Mouse (Mus musculus) layer of hippocampus, adult 18-20 months (tissue): ENCODE data around the gene Lrrc52. TPM values are rescaled to one million over a fixed set of nuclear protein-coding genes. Genes with fewer than 3 reads are reported as not detected.
A peak's percentile ranks its signal among the peaks of the same experiment; 100 is the strongest.

Experiments
- DNase-seq, 2 experiments: peaks; one replicate each; pipeline ENCODE4 v3.0.0; 2022; ENCODE audit warnings: low spot score in 2 of 2
- long read RNA-seq: library from polyadenylated mRNA; stranded (forward); transcript quantifications from one replicate; pipeline ENCODE4 v2.0.0, GENCODE M21; 2021
- total RNA-seq, 2 experiments: library from RNA; stranded (reverse); gene quantifications; 2 replicates each; pipeline ENCODE4 v1.2.3; 2021

The Lrrc52 gene
- not detected for total RNA-seq
- long read RNA-seq: 0 reads

DNA sequence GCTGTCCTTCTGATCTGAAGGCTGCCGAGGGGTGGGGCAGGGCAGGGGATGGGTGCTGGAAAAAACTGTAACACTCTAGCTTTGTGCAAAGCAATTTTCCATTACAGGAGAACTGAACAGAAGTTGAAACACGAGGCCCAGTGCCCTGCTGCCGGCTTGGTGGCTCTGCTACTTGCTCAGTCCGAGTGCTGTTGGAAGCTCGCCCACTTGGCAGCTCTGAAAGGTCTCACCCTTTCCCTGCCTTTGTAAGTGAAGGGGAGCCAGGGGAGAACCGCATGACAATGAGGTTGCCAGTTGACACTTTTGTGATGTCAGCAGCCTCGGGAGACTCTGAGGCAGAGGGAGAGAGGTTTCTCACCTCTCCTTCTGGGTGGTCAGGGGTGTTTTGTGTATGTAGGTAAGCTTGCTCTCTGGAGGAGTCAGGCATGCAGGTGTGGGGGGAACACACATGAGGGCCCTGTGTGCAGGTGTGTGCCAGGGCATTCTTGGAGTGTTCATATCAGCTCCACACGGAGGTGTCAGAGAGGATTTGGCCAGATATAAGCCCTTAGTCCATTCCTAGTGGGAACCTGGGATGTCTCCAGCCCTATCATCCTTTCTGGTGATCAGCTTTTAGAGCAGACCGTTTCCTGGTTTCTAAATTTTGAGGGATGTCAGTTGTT is at the start of gene Lrrc52:
Gene Lrrc52 (minus strand): TSS at position 16 of the 662 bp plus-strand sequence.
- peak in 1 of 2 experiments; percentile 36 for DNase-seq

DNA sequence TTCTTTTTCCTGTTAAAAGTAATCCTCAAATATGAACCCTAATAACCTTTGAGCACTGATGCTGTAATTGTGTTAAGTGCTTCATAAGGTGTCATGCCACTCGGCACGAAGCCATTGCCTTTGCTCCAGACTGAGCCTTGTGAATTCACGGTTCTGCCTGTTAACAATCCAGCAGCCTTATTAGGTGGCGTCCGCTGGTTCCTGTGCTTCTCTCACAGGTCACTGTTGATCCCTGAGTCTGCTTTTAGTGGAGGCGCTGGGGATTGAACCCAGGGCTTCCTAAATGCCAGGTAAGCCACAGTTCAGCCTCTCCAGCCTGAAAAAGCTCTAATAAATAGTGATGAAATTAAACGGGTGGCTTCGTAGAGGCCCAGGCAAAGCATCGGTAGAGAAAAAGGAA is 45.0 kb upstream of the Lrrc52 start:
- no peak for DNase-seq

DNA sequence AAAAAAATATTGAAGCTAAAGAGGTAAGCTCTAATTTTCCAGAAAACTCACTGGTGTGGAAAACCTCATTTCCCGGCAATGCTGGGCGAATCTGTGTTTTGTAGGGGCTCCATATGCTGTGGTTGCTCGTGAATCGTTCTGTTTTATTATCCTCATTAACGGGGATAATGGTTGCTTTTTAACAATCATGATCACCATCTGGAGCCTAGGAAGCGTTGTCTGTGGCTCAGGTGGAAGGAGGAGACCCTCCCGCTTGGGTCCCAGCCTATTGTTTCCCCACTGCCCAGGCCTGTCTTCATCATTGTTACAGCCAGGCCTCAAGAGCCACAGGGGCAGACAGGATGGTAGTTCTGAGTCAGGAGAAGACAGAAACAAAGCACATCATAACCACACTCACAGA is 39.5 kb upstream of the Lrrc52 start:
- peak in 1 of 2 experiments; percentile 15 for DNase-seq

DNA sequence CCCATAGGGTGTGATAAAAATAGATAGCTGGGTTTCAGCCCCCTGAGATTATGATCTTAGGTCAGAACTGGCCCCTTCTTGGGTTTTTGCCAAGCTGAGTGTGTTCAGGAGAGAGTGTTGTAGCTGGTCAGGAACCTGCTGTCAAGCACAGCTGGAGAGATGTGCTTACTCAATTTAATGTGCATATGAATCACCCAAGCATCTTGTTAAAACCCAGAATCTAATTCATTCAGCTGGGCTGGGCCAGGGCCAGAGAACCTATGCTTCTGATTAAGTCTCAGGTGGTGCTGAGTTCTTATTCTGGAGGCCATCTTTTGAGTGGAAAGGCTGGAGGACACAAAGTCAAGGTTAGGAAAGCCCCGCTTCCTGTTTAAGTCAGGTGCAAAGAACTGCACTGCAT is 38.8 kb upstream of the Lrrc52 start:
- no peak for DNase-seq

DNA sequence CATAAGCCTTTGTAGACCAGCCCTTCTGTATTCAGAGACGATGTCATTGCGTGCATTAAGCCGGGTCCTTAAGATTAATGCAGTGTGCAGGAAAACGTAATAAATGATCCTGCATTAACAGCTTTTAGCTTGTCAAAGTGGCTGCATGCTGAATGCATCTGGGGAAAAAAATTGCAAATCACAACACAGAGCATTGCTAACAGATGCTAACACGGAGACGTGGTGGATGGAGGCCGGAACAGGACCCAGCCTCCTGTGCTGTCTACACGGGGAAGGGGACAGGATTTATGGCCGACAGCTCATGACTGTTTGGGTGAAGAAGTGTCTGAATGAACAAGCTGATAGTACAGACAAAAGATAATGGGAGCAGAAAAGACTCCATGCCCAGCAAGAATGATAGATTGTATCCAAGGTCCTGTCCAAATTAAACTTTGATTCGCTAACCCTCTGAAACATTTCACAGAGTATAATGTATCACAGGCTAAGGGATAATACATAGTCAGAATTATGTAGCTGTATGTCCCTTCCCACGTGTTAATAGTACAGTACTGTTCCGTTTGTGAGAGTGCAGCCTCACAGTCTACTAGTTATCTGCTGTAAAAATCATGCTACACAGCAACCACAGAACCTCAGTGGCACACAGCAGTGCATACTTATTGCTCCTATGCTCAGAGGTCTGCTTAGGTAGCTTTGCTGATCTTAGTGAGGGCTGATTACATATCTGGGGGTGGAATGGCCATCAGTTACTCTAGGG is 32.7 kb upstream of the Lrrc52 start:
- DNase-seq: no peak

DNA sequence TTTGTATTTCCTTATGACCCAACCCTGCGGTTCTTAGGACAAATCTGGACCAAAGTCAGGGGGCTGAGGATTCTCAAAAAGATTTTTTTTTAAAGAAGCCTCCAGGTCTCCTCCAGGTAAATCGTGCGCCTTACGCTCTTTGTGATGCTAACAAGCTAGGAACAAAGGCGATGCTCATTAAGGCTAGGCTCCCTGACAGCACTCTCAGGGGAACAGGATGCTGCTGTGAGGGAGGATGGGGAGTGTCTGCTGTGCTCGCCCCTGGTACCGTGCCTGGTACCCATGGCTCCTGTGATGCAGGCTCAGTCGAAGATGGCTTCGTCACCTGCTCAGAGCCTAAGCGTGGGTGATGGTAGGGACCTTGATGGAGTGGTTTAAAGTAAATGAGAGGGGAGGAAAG is 31.4 kb upstream of the Lrrc52 start:
- no peak for DNase-seq

DNA sequence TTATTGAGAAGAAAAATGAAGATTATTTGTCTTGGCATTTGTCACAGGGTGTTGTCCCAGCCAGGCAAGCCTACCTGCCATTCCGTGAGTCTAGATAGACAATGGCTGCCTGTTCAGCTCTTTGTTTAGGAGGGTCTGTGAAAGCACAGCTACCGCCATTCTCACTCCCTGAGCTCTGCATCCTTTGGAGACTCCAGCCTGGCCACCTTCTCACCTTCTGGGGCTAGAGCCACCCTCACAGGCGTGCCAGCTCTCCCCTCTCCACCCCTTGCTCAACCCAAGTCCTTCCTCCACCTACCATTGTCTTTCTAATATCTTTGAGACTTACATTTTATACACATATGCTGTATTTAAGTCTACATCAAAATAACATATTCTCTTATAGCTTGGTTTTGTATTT is 31.0 kb upstream of the Lrrc52 start:
- DNase-seq: no peak

DNA sequence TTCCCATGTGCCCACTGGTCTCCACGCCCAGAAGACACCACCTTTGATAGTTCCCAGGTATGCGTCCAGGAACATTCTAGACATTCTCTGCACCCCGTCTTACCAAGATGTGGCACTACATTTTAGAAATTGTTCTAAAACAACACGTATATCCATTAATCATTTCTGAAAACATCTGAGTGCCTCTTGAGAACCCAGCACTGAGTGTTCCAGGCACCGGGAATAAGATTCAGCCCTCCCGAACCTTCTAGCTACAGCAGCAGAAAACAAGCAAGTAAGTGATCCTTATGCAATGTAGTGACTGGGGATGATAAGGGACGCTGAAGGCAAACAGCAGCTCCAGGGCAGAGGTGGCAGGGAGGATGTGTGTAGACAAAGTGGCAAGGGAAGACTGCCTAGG is 24.9 kb upstream of the Lrrc52 start:
- DNase-seq: no peak

DNA sequence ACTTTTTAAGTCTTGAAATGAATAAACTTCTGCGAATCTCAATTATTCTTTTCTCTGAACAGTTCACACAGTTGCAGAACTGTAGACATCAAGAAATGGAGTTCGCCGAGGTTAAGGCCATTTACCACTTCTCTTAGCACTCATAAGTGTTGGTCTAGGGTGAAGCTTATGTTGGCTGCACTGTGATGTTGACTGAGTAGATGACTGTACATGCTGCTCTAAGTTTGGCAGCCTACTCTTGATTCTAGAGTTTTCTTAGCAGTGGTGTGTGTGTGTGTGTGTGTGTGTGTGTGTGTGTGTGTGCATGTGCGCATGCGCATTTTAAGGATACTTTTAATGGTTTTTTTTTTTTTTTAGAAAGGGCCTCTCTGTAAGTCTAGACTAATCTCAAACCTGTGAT is 21.4 kb upstream of the Lrrc52 start:
- DNase-seq: no peak

DNA sequence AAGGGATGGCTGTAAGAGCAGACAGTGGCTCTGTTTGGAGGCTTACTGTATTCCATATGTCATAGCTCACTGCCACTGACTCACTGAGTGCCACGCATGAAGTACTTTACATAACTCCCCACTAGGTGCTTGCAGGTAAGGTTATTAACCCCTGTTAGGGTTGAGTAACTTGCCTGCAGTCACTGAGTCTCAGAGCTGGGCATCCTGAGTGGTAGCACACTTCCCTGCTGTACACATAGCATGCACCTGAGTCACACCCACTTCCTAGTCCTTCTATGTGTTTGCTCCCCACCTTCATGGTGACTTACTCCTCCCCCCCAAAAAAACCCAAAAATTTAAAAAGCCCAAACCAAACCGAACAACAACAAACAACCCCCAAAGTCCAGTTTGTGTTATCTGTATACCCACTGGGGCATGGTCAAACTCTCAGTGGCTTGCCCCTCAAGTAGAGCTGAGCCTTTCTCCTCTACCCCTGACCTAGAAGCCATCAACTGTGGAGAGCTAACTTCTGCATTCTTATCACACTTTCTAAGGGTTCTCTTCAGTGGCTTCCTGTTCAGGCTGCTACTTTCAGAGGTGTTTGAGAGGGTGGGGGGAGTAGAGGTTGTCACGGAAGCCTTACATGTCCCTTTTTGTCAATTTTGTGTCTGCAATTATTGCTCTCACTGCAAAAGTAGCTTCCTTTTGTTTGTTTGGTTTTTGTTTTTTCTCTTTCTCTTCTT is 20.5 kb upstream of the Lrrc52 start:
- no peak for DNase-seq

DNA sequence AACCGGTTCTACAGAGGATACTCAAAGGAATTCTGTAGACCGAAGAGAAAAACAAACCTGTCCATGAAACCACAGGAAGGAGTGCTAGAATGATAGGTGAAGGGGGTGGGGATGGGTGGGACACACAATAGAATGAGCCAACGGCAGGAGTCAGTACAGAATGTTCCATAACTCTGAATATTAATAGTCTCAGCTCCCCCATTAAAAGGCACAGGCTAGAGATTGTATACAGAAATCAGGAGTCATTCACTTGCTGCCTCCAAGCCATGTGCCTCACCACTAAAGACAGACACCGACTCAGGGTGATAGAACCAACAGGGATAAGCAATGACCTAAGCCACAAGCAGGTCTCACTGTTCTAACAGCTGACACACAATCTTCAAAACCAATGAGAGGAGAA is 16.3 kb upstream of the Lrrc52 start:
- DNase-seq: no peak

DNA sequence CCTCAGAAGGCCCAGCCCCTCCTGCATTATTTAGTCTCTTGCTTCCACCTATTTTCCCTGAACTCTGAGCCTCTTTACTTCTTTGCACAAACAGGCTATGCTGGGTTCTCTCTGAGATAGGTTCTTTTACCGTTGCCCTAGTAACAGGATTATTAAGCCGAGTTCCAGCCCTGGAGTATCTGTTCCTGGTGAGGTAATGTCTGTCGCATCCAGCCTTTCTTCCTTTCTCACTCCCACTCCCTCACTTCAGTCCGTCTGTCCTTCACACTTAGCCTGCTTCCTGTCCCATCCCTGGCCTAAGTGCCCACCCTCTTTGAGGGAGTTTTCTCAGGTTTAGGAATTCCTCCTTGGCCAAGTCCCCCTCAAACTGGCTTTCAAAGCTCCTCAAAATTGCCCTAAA is 7.0 kb upstream of the Lrrc52 start:
- DNase-seq: peak; percentile 11 to 48

DNA sequence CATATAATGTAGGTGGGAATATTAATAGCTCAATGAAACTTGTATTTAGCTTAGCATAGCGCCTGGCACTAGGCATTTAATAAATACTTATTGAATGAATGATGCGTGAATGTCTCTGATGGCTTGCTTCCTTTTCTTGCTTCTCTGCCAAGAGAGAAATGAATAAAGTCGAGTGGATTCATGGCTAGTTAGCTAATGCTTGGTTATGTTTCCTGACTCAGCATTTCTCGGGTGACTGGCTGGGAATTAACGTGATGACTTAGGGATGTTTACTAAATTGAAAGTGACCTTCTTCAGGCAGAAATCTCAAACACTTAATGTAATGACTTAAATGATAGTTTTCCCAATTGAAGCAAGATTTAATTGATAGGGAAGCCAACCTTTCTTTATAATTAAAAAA is 1.3 kb upstream of the Lrrc52 start:
- no peak for DNase-seq

DNA sequence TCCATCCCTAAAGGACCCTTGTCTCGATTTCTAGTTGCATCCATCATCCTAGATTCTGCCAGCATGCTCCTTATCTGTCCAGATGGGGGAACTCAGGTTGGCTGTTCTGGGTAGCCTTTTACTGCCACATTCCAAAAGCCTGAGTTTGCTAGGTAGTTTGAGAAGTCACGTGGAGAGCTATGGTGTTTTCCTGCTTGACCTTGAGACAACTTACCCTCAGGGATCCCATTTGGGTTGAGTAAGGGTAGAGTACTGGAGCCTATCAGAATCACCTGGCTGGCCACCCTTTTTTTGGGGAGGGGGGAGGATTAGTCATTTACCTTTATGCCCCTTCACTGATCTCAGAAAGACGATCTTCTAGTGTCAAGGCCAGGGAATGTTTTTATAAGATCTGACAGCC is 9.3 kb downstream of the Lrrc52 start:
- no peak for DNase-seq

DNA sequence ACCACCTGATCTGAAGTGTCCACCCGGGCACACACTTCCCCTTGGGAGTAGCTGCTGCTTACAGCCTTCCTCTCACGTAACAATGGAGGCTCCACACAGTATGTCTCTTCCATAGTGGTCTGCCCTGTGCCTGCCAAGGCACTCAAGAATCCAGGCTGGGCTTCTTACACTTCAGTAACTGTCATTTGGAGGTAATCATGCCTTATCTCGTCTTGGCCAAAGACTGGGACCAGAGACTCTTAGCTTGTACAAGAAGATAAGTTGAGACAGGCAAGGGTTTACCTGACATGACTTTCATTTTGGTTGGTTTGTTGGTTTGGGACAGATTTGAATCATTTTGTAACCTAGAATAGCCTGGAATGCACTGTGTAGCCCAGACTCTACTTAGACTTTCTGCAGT is 13.5 kb downstream of the Lrrc52 start:
- no peak for DNase-seq

DNA sequence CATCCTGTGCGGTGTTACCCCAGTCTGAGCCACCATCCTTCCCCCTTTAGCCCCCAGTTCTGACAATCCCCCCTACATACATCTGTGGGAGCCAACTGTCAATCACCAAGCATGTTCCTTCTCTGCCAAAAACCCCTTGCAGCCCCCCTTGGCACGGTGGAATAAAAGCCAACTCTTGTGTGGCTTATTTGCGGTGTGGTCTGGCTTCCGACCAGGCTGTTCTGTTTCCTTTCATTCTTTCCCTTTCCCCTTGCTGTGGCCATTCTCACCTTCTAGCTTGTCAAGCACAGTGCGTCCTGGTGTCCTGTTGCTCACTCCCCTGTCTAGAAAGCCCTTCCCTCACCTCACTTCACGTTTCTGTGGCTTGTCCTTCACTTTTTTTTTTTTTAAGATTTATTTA is 14.1 kb downstream of the Lrrc52 start:
- DNase-seq: no peak

DNA sequence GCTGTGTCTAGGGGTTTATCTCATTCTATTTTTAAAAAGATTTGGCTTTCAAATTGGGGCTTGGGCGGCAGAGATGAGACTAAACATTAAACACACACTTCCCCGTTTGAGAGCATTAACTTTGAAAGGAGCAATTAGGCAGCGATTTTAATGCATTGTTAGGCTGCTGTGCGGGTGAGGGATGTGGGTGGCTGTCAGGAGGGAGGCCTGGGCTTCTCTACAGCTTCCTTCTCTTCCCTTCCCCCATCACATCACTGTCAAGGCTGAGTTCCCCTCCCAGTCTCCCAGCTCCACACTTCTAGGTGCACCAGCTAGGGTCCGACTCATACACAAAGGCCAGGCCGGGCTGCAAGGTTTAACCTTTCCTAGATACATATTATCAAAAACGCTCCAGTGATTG is 18.0 kb downstream of the Lrrc52 start:
- no peak for DNase-seq

DNA sequence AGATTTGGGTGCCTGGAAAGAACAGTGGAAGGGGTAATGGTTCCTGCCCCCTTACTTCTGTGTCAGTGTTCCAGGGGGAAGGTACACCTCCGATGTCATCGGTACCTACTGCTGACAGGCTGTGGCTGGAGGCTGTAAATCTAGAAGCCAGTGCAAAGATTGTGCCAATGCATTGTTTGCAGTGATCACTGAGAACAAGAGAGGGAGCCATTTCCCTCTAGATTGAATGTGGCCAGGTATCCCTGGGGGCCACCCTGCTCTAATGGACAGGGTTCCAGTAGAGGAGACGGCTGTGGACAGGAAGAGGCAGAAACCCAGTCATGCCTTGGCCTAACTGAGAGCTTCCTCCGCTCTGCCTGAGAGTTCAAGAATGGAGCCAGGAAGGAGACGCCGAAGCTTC is 18.5 kb downstream of the Lrrc52 start:
- peak in 1 of 2 experiments; percentile 16 for DNase-seq

DNA sequence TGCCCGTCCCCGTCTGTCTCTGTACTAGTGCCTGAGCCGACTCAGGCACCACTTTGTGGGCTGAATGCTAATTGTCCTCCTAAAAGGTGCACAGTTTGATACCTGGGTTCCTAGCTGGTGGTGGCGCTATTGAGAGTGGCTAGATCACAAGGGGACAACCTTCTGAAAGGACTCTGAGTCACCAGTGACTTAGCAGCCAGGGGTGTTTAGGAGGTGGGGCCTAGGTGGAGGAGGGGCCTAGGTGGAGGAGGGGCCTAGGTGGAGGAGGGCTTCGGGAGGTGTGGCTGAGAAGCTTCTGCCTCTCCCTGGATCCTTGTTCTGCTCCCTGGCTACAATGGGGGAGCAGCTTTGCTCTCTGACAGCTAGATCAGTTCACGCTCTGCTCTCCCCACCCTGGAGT is 20.1 kb downstream of the Lrrc52 start:
- DNase-seq: no peak

DNA sequence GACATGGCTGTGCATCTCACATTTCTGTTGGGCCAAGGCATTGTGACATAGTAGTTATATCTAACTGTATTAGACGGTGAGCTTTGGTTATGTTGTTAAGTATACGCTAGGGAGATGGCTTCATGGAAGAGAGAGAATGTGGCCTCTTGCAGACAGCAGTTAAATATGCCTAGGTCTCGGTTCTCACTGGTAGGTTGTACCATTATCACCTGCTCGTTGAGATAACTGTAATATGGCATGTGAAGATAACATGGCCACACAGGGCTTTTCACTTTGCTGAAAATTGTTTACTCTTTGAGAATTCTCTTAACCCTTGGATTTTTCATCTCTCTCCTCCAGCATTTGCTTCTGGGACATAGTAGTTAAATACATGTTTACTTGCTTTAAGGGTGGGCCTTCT is 21.4 kb downstream of the Lrrc52 start:
- no peak for DNase-seq

DNA sequence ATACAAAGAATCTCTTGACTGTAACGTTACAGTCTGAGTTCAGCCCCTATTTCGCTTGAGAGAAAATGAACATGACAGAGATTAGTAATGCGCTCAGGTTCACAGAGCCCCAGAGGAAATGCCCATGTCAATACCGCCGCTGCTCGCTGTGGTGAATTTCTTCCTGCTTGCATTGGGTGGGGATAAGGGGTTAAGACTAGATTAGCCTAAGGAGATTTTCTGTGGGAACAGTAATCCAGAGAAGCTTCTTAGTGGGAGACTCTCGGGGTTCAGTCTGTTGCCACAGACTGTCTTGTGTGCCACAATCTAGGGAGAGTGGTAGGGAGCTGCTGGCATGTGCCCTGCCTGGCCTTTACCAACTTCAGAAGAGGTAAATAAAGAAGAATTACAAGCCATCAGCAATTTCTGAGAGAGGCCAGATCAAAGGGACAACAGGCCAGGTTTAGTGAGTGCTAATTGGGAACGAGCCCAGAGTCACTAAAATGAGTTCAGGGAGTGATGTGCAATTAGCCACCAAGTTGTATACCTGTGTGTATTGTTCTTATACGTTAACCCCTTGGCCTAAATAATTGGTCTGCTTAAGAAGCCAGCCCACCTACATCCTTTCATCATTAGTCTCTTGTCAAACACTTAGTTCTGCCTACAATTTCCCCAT is 28.2 kb downstream of the Lrrc52 start:
- no peak for DNase-seq

DNA sequence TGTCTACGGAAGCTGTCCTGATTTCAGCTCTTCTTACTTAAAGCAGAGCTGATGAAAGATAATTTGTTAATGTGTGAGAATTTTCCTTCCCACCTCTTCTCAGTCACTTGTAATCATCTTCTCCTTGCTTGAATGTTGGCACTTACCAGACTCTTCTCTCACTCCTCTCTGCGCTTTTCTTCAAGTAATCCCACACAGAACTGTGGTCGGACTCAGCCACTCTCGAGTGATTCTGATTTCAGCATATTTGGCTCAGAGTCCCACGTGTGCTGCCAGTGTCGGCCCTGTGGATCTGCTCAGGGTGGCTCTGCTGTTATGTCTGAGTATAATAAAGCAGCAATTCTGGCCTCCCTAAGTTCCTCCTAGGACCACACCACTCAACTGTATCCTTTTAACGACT is 29.5 kb downstream of the Lrrc52 start:
- no peak for DNase-seq
